Mouse (Mus musculus): ENCODE measurements at regions not wholly inside any gene's neighbourhood (a gene's known extent, or its start where the extent isn't known, plus 50 kb on each side); places are given as distances from the start of the nearest gene placed in this dataset.

- TF ChIP-seq CTCF (IDR thresholded peaks at IDR 0.05) (no peak), POLR2A (IDR thresholded peaks at IDR 0.05; ENCODE audit: insufficient read depth, low read depth, low read length) (no peak)
Observed at GRCm38 (mm10) chr4:33736061-33736701, 188.2 kb upstream of the Cnr1 start.
